Mouse (Mus musculus): ENCODE measurements at regions not wholly inside any gene's neighbourhood (a gene's known extent, or its start where the extent isn't known, plus 50 kb on each side); places are given as distances from the start of the nearest gene placed in this dataset.
A peak's percentile ranks its signal among the peaks of the same experiment; 100 is the strongest.

- no peak for DNase-seq (ENCODE audit: low spot score in 2 of 2)
Measured at GRCm38 (mm10) chr16:84581166-84581565, 66.2 kb downstream of the A730009L09Rik start.

- DNase-seq (ENCODE audit: low spot score in 2 of 2): peak; percentile 47 to 52
Measured at GRCm38 (mm10) chr16:84583323-84583722, 68.4 kb downstream of the A730009L09Rik start.

GRCm38 (mm10) chr16:84583773-84584229, 68.9 kb downstream of the A730009L09Rik start:
- peak; percentile 66 to 69 for DNase-seq (ENCODE audit: low spot score in 2 of 2)

GRCm38 (mm10) chr16:84584724-84585399, 69.9 kb downstream of the A730009L09Rik start:
- peak in 1 of 2 experiments; percentile 5 for DNase-seq (ENCODE audit: low spot score in 2 of 2)

GRCm38 (mm10) chr16:84592978-84593377, 78.1 kb downstream of the A730009L09Rik start:
- DNase-seq (ENCODE audit: low spot score in 2 of 2): no peak

- no peak for DNase-seq (ENCODE audit: low spot score in 2 of 2)
Measured at GRCm38 (mm10) chr16:84602969-84603368, 88.0 kb downstream of the A730009L09Rik start.

GRCm38 (mm10) chr16:84603465-84604205, 88.7 kb downstream of the A730009L09Rik start:
- no peak for DNase-seq (ENCODE audit: low spot score in 2 of 2)

- no peak for DNase-seq (ENCODE audit: low spot score in 2 of 2)
Measured at GRCm38 (mm10) chr16:84604272-84604975, 89.5 kb downstream of the A730009L09Rik start.

GRCm38 (mm10) chr16:84606010-84606803, 91.3 kb downstream of the A730009L09Rik start:
- no peak for DNase-seq (ENCODE audit: low spot score in 2 of 2)

GRCm38 (mm10) chr16:84606804-84607095, 91.8 kb downstream of the A730009L09Rik start:
- DNase-seq (ENCODE audit: low spot score in 2 of 2): no peak

GRCm38 (mm10) chr16:84607503-84607902, 92.6 kb downstream of the A730009L09Rik start:
- DNase-seq (ENCODE audit: low spot score in 2 of 2): no peak

GRCm38 (mm10) chr16:84615683-84616082, 100.8 kb downstream of the A730009L09Rik start:
- DNase-seq (ENCODE audit: low spot score in 2 of 2): no peak

GRCm38 (mm10) chr16:84616132-84616531, 101.2 kb downstream of the A730009L09Rik start:
- DNase-seq (ENCODE audit: low spot score in 2 of 2): no peak

- DNase-seq (ENCODE audit: low spot score in 2 of 2): no peak
Measured at GRCm38 (mm10) chr16:84618379-84618778, 103.5 kb downstream of the A730009L09Rik start.

GRCm38 (mm10) chr16:84619876-84620275, 105.0 kb downstream of the A730009L09Rik start:
- DNase-seq (ENCODE audit: low spot score in 2 of 2): no peak

GRCm38 (mm10) chr16:84620861-84621260, 105.9 kb downstream of the A730009L09Rik start:
- DNase-seq (ENCODE audit: low spot score in 2 of 2): no peak

GRCm38 (mm10) chr16:84621300-84622031, 106.5 kb downstream of the A730009L09Rik start:
- DNase-seq (ENCODE audit: low spot score in 2 of 2): peak in 1 of 2 experiments; percentile 5

GRCm38 (mm10) chr16:84623346-84624085, 108.6 kb downstream of the A730009L09Rik start:
- no peak for DNase-seq (ENCODE audit: low spot score in 2 of 2)

- DNase-seq (ENCODE audit: low spot score in 2 of 2): no peak
Measured at GRCm38 (mm10) chr16:84624443-84625109, 109.7 kb downstream of the A730009L09Rik start.

All from thymus, postnatal 10 days (tissue).